Mouse (Mus musculus) layer of hippocampus, postnatal 14 days (tissue): ENCODE data around the gene Jph4. TPM values are rescaled to one million over a fixed set of nuclear protein-coding genes. Genes with fewer than 3 reads are reported as not detected.
A peak's percentile ranks its signal among the peaks of the same experiment; 100 is the strongest.

Experiments
- DNase-seq, 2 experiments: peaks; one replicate each; pipeline ENCODE4 v3.0.0; 2021 to 2022; ENCODE audit warnings: low spot score in 2 of 2, mixed read lengths in 1 of 2
- long read RNA-seq, 2 experiments: library from polyadenylated mRNA; stranded (forward); transcript quantifications; one replicate each; pipeline ENCODE4 v2.0.0; 2021
- total RNA-seq, 2 experiments: library from RNA; stranded (reverse); gene quantifications; 2 replicates each; pipeline ENCODE4 v1.2.3; 2021

The Jph4 gene
- total RNA-seq, result 100 to 1,000 TPM; 408 to 411 TPM
- long read RNA-seq, experiment 1, full-length matches to known transcripts, result 71 of 211 reads
- long read RNA-seq, experiment 1, partial matches to known transcripts, result 136 of 211 reads
- long read RNA-seq, experiment 1, other reads (novel, unspliced or antisense), result 4 of 211 reads
- long read RNA-seq, experiment 2, full-length matches to known transcripts, result 75 of 271 reads
- long read RNA-seq, experiment 2, partial matches to known transcripts, result 155 of 271 reads
- long read RNA-seq, experiment 2, other reads (novel, unspliced or antisense), result 41 of 271 reads

- peak in 1 of 2 experiments; percentile 69 for DNase-seq
Measured at GRCm38 (mm10) chr14:55116425-55117200, at the start of gene Jph4. Gene Jph4, minus strand, starts transcription at chr14:55116935.

- DNase-seq, result no peak
Measured at GRCm38 (mm10) chr14:55164172-55164806, 47.6 kb upstream of the Jph4 start.

GRCm38 (mm10) chr14:55162168-55162567 lies 45.4 kb upstream of the Jph4 start:
- DNase-seq, result no peak

GRCm38 (mm10) chr14:55161098-55161634 lies 44.4 kb upstream of the Jph4 start:
- DNase-seq, result peak; percentile 71 to 75

- DNase-seq, result no peak
Measured at GRCm38 (mm10) chr14:55160251-55161071, 43.7 kb upstream of the Jph4 start.

GRCm38 (mm10) chr14:55157322-55158065 lies 40.8 kb upstream of the Jph4 start:
- no peak for DNase-seq

- DNase-seq, result no peak
Measured at GRCm38 (mm10) chr14:55152951-55153481, 36.3 kb upstream of the Jph4 start.

- no peak for DNase-seq
Measured at GRCm38 (mm10) chr14:55152174-55152573, 35.4 kb upstream of the Jph4 start.

GRCm38 (mm10) chr14:55150985-55151384 lies 34.2 kb upstream of the Jph4 start:
- no peak for DNase-seq

GRCm38 (mm10) chr14:55149041-55149440 lies 32.3 kb upstream of the Jph4 start:
- DNase-seq, result peak in 1 of 2 experiments; percentile 18

GRCm38 (mm10) chr14:55148363-55148915 lies 31.7 kb upstream of the Jph4 start:
- DNase-seq, result peak; percentile 62 to 77

GRCm38 (mm10) chr14:55146829-55147401 lies 30.2 kb upstream of the Jph4 start:
- peak in 1 of 2 experiments; percentile 20 for DNase-seq

GRCm38 (mm10) chr14:55146324-55146723 lies 29.6 kb upstream of the Jph4 start:
- no peak for DNase-seq

GRCm38 (mm10) chr14:55139313-55139712 lies 22.6 kb upstream of the Jph4 start:
- DNase-seq, result no peak

- DNase-seq, result no peak
Measured at GRCm38 (mm10) chr14:55135676-55136075, 18.9 kb upstream of the Jph4 start.

- peak in 1 of 2 experiments; percentile 51 for DNase-seq
Measured at GRCm38 (mm10) chr14:55126521-55126920, 9.8 kb upstream of the Jph4 start.

- no peak for DNase-seq
Measured at GRCm38 (mm10) chr14:55125711-55126110, 9.0 kb upstream of the Jph4 start.

GRCm38 (mm10) chr14:55122359-55122758 lies 5.6 kb upstream of the Jph4 start:
- DNase-seq, result no peak

- DNase-seq, result peak; percentile 41 to 60
Measured at GRCm38 (mm10) chr14:55121947-55122346, 5.2 kb upstream of the Jph4 start.
